In the genomic region with DNA sequence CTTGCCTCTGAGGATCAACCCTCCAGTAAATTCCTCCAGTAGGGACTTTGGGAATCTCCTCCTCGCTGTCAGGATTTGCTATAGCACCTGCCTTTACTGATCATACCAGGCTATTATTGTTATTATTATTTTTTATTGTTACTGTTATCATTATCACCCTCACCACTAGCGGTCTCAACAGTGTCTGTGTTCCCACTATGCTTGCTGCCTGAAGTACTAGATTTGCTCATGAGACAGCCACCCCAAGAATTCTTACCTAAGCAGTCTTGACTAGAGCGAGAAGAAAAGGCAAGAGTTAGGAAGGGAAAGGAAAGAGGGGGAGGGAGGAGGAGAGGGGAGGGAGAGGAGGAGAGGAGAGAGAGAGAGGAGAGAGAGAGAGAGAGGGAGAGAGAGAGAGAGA, we compare ENCODE assay signal across 11 mouse cellular contexts.
DNase-seq lines count a peak whose midpoint lies in the region; ATAC-seq and TF ChIP-seq lines count a peak whose summit lies in the region.
"Had no signal": no experiment of that assay in that cellular context is flagged by ENCODE, and none has a peak within 500 bp of the region (broad histone marks: within the 10 kb centered on the region; RNA-seq: fewer than 3 reads in every experiment).

No protein-coding gene starts in this region.

- WGBS in forebrain, embryonic 16.5 days: 52% methylated on average over 3 of the region's 3 CpGs
- 65% methylated on average over 3 of the region's 3 CpGs for WGBS in forebrain, embryonic 14.5 days
- 59% methylated on average over 3 of the region's 3 CpGs for WGBS in kidney, embryonic 14.5 days
- 59% methylated on average over 3 of the region's 3 CpGs for WGBS in kidney, adult 2 months
- WGBS in midbrain, embryonic 13.5 days: 60% methylated on average over 3 of the region's 3 CpGs

- no peak overlapping the region for H3K4me3 ChIP-seq in forebrain, embryonic 16.5 days (replicated peaks; ENCODE audit: low read length)
- H3K4me3 ChIP-seq in forebrain, embryonic 14.5 days (ENCODE audit: low read depth, low read length): no peak overlapping the region
- no peak overlapping the region; the same call in 1 of the 2 replicates for H3K4me3 ChIP-seq in kidney, embryonic 14.5 days (ENCODE audit: low read length)
- no peak overlapping the region for H3K4me3 ChIP-seq in kidney, adult 2 months (ENCODE audit: insufficient read depth, low read depth, low read length)
- H3K4me3 ChIP-seq in midbrain, embryonic 13.5 days (replicated peaks): no peak overlapping the region

- H3K27ac ChIP-seq in forebrain, embryonic 16.5 days (ENCODE audit: low read length): no peak overlapping the region
- no peak overlapping the region for H3K27ac ChIP-seq in forebrain, embryonic 14.5 days (ENCODE audit: low read depth, low read length)
- H3K27ac ChIP-seq in kidney, embryonic 14.5 days (ENCODE audit: low read depth, low read length): peak overlapping the region; percentile 2; the same call in 1 of the 2 replicates
- H3K27ac ChIP-seq in kidney, adult 2 months (ENCODE audit: insufficient read depth, low read depth, low read length): no peak overlapping the region
- 0 out of 2 replicates have a peak overlapping the region, but pooled peaks have one; percentile 11 for H3K27ac ChIP-seq in midbrain, embryonic 13.5 days
- H3K27ac ChIP-seq: macrophage had no signal

- H3K36me3 ChIP-seq in forebrain, embryonic 16.5 days (ENCODE audit: control insufficient read depth, insufficient read depth): no peaks in the 10 kb centered on the region
- H3K36me3 ChIP-seq in forebrain, embryonic 14.5 days (ENCODE audit: control insufficient read depth, insufficient read depth, low read length): no peaks in the 10 kb centered on the region
- no peaks in the 10 kb centered on the region for H3K36me3 ChIP-seq in kidney, embryonic 14.5 days (ENCODE audit: control insufficient read depth, insufficient read depth, low read length)
- H3K36me3 ChIP-seq in kidney, adult 2 months (ENCODE audit: control insufficient read depth, insufficient read depth, low read length): no peaks in the 10 kb centered on the region
- H3K36me3 ChIP-seq in midbrain, embryonic 13.5 days: no peaks in the 10 kb centered on the region

- peak; percentile 20 for ATAC-seq in forebrain, embryonic 16.5 days
- no peak for ATAC-seq in forebrain, embryonic 14.5 days
- ATAC-seq in kidney, embryonic 14.5 days (ENCODE audit: low FRiP score, low TSS enrichment): no peak
- no peak; the same call in none of the 2 replicates for ATAC-seq in midbrain, embryonic 13.5 days

- H3K9me3 ChIP-seq in forebrain, embryonic 16.5 days (ENCODE audit: control insufficient read depth, low read length): no peaks in the 10 kb centered on the region
- H3K9me3 ChIP-seq in forebrain, embryonic 14.5 days (replicated peaks; ENCODE audit: control insufficient read depth, low read length): no peaks in the 10 kb centered on the region
- H3K9me3 ChIP-seq in kidney, embryonic 14.5 days (ENCODE audit: control insufficient read depth, low read length): no peaks in the 10 kb centered on the region
- no peaks in the 10 kb centered on the region for H3K9me3 ChIP-seq in midbrain, embryonic 13.5 days

- peaks cover 6% of the 10 kb centered on the region for H3K4me1 ChIP-seq in forebrain, embryonic 16.5 days (replicated peaks; ENCODE audit: control insufficient read depth, insufficient read depth, low read length)
- no peaks in the 10 kb centered on the region for H3K4me1 ChIP-seq in forebrain, embryonic 14.5 days (ENCODE audit: control insufficient read depth, insufficient read depth, low read length)
- peaks cover 9% of the 10 kb centered on the region; the same call in 1 of the 2 replicates for H3K4me1 ChIP-seq in kidney, embryonic 14.5 days (ENCODE audit: control insufficient read depth, insufficient read depth, low read length)
- H3K4me1 ChIP-seq in kidney, adult 2 months (ENCODE audit: control insufficient read depth, insufficient read depth, low read length): no peaks in the 10 kb centered on the region
- H3K4me1 ChIP-seq in midbrain, embryonic 13.5 days (replicated peaks): peaks cover 24% of the 10 kb centered on the region

- H3K9ac ChIP-seq in forebrain, embryonic 16.5 days (replicated peaks; ENCODE audit: low read depth, low read length): no peak overlapping the region
- no peak overlapping the region for H3K9ac ChIP-seq in forebrain, embryonic 14.5 days (ENCODE audit: low read length)
- no peak overlapping the region for H3K9ac ChIP-seq in kidney, embryonic 14.5 days (ENCODE audit: low read depth, low read length)
- H3K9ac ChIP-seq in midbrain, embryonic 13.5 days (replicated peaks): no peak overlapping the region
- H3K9ac ChIP-seq: lung, embryonic 14.5 days had no signal

- no peak for DNase-seq in forebrain, embryonic 14.5 days (ENCODE audit: low spot score)
- no peak for DNase-seq in kidney, adult 2 months
- DNase-seq in brain, adult 2 months (ENCODE audit: low read depth, low spot score): peak; percentile 33
- no peak for DNase-seq in left cerebral cortex, adult 18-20 months (ENCODE audit: low spot score in 2 of 2)
- DNase-seq in left cerebral cortex, adult 9 months (ENCODE audit: low spot score in 2 of 2): no peak

- no peak for TF ChIP-seq CTCF in kidney, adult 2 months (conservative IDR thresholded peaks at IDR 0.05; ENCODE audit: insufficient read depth, insufficient read length, low read depth, low read length)

- H3K27me3 ChIP-seq in forebrain, embryonic 16.5 days (replicated peaks; ENCODE audit: control insufficient read depth, insufficient read depth, low read length): no peaks in the 10 kb centered on the region
- H3K27me3 ChIP-seq in forebrain, embryonic 14.5 days (replicated peaks; ENCODE audit: control insufficient read depth, insufficient read depth, low read length): 0 out of 2 replicates have a peak, but pooled peaks cover 4% of the 10 kb centered on the region
- H3K27me3 ChIP-seq in kidney, embryonic 14.5 days (ENCODE audit: control insufficient read depth, insufficient read depth, low read length): no peaks in the 10 kb centered on the region
- H3K27me3 ChIP-seq in kidney, adult 2 months (replicated peaks; ENCODE audit: control insufficient read depth, insufficient read depth, low read length): no peaks in the 10 kb centered on the region
- H3K27me3 ChIP-seq in midbrain, embryonic 13.5 days: no peaks in the 10 kb centered on the region
- H3K27me3 ChIP-seq: CH12.LX had no signal

- H3K4me2 ChIP-seq in forebrain, embryonic 16.5 days (ENCODE audit: low read length): no peak overlapping the region
- no peak overlapping the region for H3K4me2 ChIP-seq in forebrain, embryonic 14.5 days (ENCODE audit: low read length)
- H3K4me2 ChIP-seq in kidney, embryonic 14.5 days (replicated peaks; ENCODE audit: low read depth, low read length): peak overlapping the region; percentile 21
- peak overlapping the region; percentile 15; the same call in 1 of the 2 replicates for H3K4me2 ChIP-seq in midbrain, embryonic 13.5 days (replicated peaks)
- H3K4me2 ChIP-seq: lung, embryonic 14.5 days had no signal

- no peak for TF ChIP-seq POLR2A in kidney, adult 2 months (IDR thresholded peaks at IDR 0.05; ENCODE audit: low read depth, low read length)

Comparison
In these comparisons a context has a peak if more than half of its experiments do, and no peak if none do; other contexts are left out.
1. H3K27ac ChIP-seq: peak in kidney, embryonic 14.5 days (single experiment) and midbrain, embryonic 13.5 days (single experiment); none in forebrain, embryonic 16.5 days (single experiment), forebrain, embryonic 14.5 days (single experiment) and kidney, adult 2 months (single experiment).
2. H3K4me2 ChIP-seq: peak in kidney, embryonic 14.5 days (single experiment) and midbrain, embryonic 13.5 days (single experiment); none in forebrain, embryonic 16.5 days (single experiment) and forebrain, embryonic 14.5 days (single experiment).